Mouse (Mus musculus) kidney, adult 10 weeks (tissue): ENCODE results near the gene Nipbl. TPM values are rescaled to one million over a fixed set of nuclear protein-coding genes. Genes with fewer than 3 reads are reported as not detected.

Source experiments
- polyA plus RNA-seq: library from polyadenylated mRNA; stranded (reverse); fragments of 350-450 nt; fragmentation: Illumina TruSeq; extraction: RNeasy Lipid Tissue Mini Kit (QIAGEN cat#74804); gene quantifications from one replicate; pipeline ENCODE4 v1.2.3, GENCODE M21; 2014; ENCODE audit warnings: low read depth, low replicate concordance

Nipbl gene
- 60.9 TPM for polyA plus RNA-seq

GRCm38 (mm10) chr15:8443926-8444889 is at the start of gene Nipbl:
Gene Nipbl (minus strand): TSS chr15:8444463.

Other genes with a start within 250 kb of the Nipbl start
- not detected for gene Gm2310, start 75.5 kb upstream of the Nipbl start, polyA plus RNA-seq